Mouse (Mus musculus) ES-E14 (cell line): ENCODE measurements around the gene Csk.

Experiments
- ZC3H11A ChIP-seq: IDR thresholded peaks from 2 replicates; pipeline ENCODE4 v1.6.1; 2012; ENCODE audit warnings: low read depth, mild to moderate bottlenecking, inconsistent platforms, low read length, borderline replicate concordance
- ZNF384 ChIP-seq: IDR thresholded peaks from 2 replicates; pipeline ENCODE4 v1.6.1; 2012; ENCODE audit warnings: low read depth, low read length, inconsistent platforms

- TF ChIP-seq ZNF384: no peak
- TF ChIP-seq ZC3H11A: no peak
Measured at GRCm38 (mm10) chr9:57594174-57594509, 59.3 kb downstream of the Csk start.
